Mouse (Mus musculus): ENCODE data around the gene Ear6.
"Not testable (repeated sequence)": the region's sequence is repeated elsewhere in the genome, so short reads cannot be mapped to it uniquely, and the experiment has no call there.

The Ear6 gene

DNA sequence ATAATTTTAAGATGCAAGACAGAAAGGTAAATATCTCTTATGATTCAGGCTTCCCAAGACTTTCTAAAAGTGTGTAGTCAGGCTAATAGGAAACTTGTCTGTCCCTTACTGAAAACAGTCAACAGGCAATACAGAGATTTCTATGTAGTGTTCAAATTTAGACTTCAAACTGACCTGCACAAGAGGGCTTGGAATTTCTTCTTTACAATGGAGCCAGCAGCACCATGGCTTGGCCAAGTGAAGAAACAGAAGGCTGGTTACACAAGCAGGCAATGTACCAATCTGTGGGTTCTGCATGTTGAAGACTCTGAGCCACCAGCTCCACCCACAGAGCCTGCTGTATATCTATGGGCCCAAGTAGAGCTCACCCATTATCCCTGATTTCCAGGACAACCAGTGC, at the start of gene Ear6:
Ear6 (plus strand) TSS at position 301 of the 400 bp plus-strand sequence.
- DNase-seq, result no peak

- DNase-seq, result no peak
These were observed 26.9 kb upstream of the Ear6 start for GRCm38 (mm10) chr14:51826625-51827024.

DNA sequence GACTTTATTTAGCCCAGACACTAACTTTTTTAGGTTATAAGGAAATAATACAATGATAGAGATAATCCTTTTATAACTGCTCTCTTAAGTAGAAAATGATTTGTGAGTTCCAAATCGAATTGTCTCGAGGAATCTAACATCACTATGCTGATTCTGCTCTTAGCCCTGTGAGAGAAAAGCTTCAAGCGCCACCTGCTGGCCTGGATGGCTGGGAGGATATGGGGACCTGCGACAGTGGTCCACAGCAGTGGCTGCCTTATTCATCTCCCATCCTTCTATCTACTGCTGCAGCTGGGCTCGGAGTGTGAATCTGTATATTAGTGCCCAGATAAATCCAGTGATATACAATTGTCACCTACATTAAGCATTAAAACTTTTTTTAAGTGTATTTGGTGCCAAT, 25.7 kb upstream of the Ear6 start:
- DNase-seq, result peak; percentile 34

GRCm38 (mm10) chr14:51829188-51829587, 24.3 kb upstream of the Ear6 start:
- DNase-seq, result no peak

GRCm38 (mm10) chr14:51838480-51838879, 15.0 kb upstream of the Ear6 start:
- peak; percentile 11 for DNase-seq

GRCm38 (mm10) chr14:51842250-51842649, 11.2 kb upstream of the Ear6 start:
- DNase-seq, result no peak

- no peak for DNase-seq
These were observed 10.7 kb upstream of the Ear6 start for GRCm38 (mm10) chr14:51842781-51843180.

DNA sequence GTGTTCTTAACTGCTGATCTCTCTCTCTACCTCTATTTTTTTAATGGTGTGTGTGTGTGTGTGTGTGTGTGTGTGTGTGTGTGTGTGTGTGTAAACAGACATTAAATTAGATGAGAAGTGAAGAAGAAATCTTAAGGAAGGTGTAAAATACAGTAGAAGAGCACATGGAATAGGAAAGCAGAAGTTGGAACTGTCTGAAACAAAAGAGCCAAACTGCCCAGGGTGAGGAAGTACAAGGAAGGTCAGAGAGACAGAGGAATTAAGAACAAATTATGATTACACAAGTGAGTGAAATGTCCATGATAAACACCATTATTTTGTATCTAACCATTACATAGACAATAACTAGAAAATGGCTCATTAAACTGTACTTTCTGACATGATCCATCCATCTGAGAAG, 9.6 kb upstream of the Ear6 start:
- no peak for DNase-seq

GRCm38 (mm10) chr14:51846566-51846965, 6.9 kb upstream of the Ear6 start:
- no peak for DNase-seq

- DNase-seq, result peak; percentile 15
These were observed 2.5 kb upstream of the Ear6 start for GRCm38 (mm10) chr14:51851006-51851405.

DNA sequence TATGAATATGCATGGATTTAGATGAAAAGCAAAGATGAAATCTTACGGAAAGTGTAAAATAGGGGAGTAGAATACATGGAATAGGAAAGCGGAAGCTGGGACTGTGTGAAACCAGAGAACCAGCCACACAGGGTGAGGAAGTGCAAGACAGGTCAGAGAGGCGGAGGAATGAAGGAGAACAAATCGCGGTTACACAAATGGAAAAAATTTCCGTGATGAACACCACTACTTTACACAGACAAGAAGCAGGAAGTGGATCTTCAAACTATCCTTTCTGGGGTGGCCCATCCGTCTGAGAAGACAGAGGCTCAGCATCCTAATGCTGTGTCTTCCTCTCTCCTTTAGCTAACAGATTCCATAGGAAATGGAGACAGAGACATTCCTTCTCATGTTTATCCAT, 1.8 kb downstream of the Ear6 start:
- DNase-seq, result not testable (repeated sequence)

- peak; percentile 37 for DNase-seq
These were observed 10.1 kb downstream of the Ear6 start for GRCm38 (mm10) chr14:51863603-51864002.

- no peak for DNase-seq
These were observed 17.3 kb downstream of the Ear6 start for GRCm38 (mm10) chr14:51870756-51871155.

DNA sequence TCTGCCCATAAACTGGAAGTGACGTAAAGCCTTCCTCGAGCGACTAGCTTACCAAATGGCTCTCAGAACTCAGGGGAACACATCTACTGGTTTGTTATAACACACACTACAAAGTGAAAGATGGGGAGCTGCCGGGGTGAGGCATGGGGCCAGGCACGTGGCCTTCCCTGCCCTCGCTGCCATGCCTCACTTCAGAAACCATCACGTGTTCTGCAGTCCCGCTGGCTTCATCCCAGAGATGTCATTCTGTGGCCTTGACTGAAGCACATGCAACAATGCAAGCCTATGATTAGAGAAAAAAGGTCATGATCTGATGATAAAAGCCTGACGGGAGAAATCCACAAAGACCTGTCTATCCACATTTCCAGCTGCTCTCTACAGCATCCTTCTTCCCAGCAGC, 18.2 kb downstream of the Ear6 start:
- DNase-seq, result no peak

DNA sequence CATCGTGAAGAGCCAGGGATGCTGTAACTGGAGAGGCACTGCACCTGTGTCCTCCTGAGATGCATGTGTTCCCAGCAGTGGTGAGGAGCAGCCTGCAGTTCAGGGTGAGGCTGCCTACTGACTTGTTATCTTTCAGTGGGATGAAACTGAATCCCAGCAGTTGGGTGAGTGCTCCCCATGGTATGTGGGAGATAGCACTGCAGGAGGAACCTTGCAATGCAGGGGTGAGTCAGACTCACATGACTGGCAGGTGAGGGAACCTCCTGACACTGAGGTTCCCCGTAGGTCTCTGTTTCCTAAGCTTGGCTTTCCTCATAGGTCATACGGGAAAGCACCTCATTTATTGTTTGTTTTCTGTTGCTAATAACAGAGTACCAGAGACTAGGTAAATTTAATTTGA, 24.0 kb downstream of the Ear6 start:
- no peak for DNase-seq

GRCm38 (mm10) chr14:51883527-51884030, 30.1 kb downstream of the Ear6 start:
- DNase-seq, result peak; percentile 87

GRCm38 (mm10) chr14:51884031-51884544, 30.6 kb downstream of the Ear6 start:
- DNase-seq, result no peak

- peak; percentile 97 for DNase-seq
These were observed 31.3 kb downstream of the Ear6 start, which contains the start of gene Mettl17 for GRCm38 (mm10) chr14:51884598-51885331. Gene Mettl17, plus strand, starts transcription at chr14:51884842.

GRCm38 (mm10) chr14:51886051-51886450, 32.6 kb downstream of the Ear6 start:
- no peak for DNase-seq

GRCm38 (mm10) chr14:51889833-51890232, 36.3 kb downstream of the Ear6 start:
- DNase-seq, result no peak

- DNase-seq, result no peak
These were observed 38.9 kb downstream of the Ear6 start, which contains the start of gene Slc39a2 for GRCm38 (mm10) chr14:51892191-51892939. Gene Slc39a2, plus strand, starts transcription at chr14:51892889.

DNA sequence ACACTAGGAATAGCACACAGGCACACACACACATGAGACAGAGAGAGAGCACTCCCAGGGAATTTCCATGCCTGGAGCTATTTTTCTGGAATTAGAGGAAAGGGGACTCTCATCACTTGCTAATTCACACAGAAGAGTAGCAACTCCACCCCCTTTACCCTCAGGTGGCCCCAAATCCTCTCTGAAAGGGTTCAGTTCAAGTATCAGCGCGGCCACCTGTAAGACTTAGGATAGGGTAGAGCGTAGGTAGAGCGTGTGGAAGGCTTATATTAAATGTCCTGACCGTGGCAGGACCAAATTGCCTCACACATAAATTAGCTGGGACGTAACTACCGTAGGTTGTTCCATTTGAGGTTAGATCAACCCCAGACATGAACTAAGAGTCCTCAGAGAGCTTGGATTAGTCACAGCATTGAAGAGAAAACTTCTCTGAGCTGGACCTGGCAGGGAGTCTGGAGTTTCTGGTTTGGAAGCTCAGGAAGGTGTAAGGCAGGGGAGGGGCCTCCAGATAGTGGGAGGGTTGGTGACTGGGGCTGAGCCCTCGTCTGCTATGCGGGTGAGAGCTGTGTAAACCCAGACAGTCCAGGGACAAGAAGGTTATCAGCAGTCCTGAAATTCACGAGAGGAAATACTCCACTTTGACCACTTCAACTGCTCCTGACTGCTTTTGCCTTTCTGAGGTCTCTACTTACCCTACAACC, 39.7 kb downstream of the Ear6 start:
- DNase-seq, result no peak

DNA sequence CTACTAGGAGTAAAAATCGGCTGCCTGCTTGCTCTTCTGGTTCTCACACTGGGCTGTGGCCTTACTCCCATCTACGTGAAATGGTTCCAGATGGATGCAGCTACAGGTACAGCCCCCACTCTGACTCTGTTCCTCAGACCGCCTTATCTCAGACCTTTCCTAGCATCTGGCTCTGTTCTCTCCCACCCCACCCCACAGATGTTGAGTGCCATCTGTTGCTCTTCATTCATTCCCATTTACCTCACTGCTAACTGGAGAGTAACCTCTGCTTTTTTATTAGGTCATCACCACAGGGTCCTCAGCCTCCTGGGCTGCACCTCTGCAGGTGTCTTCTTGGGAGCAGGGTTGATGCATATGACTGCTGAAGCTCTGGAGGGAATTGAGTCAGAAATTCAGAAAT, 40.3 kb downstream of the Ear6 start:
- no peak for DNase-seq

Measured in kidney, postnatal 10 days (tissue).